Mouse (Mus musculus) cerebellum, postnatal 36 days (tissue): ENCODE data around the gene Clmp.
"Not testable (repeated sequence)": the region's sequence is repeated elsewhere in the genome, so short reads cannot be mapped to it uniquely, and the experiment has no call there.

ENCODE experiments used
- DNase-seq, 2 experiments: peaks; one replicate each; pipeline ENCODE4 v3.0.0; 2021 to 2022; ENCODE audit warnings: mixed read lengths in 2 of 2

The Clmp gene

GRCm38 (mm10) chr9:40780111-40780510, 94.3 kb downstream of the Clmp start:
- no peak for DNase-seq

GRCm38 (mm10) chr9:40780892-40781725, 95.3 kb downstream of the Clmp start:
- DNase-seq: no peak

DNA sequence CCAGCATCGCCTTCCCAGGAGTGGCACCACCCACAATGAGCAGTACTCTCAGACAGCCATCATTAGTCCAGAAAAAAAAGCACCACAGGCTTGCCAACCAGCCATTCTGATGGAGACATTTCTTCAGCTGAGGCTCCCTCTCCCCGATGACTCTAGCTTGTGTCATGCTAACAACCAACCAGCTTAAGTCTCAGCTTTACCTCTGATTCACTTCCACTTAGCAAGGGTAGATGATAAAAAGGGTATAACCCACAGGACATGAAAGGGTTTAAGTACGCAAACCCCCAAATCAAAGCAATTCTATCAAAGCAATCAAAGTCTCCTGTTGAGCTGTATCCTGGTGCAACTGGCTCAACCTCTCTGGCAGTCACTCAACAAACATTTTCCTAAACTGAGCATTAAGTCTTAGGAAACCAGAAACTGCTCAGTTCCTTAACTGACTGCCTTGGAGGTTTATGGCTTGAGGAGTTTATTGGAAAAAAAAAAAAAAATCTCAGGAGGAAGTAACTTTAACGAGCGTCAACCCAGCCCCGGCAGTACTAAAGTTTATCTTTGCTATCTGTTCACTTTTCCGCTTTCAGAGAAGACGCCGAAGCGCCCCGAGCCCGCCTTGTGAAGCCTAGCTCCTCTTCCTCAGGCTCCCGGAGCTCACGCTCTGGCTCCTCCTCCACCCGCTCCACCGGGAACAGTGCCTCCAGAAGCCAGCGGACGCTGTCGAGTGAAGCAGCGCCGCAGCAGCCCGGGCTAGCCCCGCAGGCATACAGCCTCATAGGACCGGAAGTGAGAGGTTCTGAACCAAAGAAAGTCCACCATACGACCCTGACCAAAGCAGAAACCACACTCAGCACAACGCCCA, 96.2 kb downstream of the Clmp start:
- DNase-seq: no peak

DNA sequence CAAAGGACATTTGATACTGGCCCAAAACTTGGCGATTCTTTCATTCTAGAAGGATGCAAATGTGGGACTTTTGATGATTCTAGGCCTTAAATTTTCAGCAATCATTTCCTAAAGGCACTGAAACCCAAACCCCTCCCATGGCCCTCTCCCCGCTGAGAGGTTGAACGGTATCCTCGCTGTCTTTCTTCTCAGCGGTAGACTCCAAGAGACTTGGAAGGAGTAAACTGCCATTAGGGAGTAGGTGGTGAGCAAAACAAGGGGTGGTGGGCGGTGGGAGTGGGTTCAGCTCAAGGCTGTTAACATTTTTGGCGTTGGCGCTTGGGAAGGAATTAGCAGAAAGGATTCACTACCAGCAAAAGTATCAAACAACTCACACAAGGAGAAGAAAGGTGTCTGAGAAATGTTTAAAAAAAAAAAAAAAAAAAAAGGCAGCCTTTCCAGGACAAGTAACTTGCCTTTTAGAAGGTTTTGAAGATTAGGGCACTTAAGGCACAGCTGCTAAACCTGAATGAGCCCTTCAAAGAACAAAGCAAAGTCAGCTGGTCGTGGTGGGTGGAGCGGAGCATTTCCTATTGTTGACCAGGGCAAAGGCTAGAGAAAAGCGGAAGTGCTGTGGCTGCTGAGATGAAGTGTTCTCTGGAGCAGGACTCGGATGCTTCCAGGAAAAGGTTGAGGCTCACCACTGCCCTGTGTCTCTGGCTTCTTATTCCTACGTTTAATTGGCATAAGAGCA, 98.0 kb downstream of the Clmp start:
- no peak for DNase-seq

DNA sequence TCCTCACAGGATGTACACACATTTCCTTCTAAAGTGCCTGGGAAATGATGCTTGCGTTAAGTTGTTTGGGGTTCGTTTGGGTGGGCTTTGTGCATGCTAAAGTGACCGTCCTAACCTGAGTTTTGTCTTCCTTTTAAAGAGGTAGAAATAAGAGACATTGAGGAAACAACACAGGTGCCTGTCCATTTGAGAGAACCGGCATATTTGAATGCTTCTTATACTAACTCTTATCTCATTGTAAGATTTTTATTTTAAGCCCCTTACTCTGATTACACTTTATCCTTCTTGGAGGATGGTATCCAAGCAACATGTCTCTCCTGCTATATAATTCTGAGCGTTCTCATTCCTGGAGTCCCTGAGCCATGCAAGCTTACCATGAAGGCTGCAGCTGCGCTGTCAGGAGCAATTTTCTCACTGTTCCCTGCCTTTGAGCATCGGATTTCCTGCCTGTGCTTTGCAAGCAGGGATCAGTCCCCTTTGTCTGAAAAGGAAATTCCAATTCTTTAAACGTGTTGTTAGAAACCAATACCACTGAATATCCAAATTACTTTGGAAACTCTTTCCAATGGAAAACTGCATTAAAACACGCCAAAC, 98.7 kb downstream of the Clmp start:
- DNase-seq: no peak

GRCm38 (mm10) chr9:40785452-40785851, 99.7 kb downstream of the Clmp start:
- DNase-seq: no peak

DNA sequence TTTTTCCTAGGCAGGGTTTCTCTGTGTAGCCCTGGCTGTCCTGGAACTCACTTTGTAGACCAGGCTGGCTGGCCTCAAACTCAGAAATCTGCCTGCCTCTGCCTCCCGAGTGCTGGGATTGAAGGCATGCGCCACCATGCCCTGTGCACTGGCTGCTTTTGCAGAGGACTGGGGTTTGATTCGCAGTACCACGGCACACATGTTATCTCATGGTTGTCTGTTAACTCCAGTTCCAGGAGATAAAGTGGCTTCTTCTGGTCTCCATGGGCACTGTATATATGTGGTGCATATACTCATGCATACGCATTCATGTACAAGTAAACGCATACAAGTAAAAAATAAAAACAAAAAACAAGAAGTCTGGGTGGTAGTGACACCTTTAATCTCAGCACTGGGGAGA, 101.1 kb downstream of the Clmp start:
- DNase-seq: not testable (repeated sequence)

DNA sequence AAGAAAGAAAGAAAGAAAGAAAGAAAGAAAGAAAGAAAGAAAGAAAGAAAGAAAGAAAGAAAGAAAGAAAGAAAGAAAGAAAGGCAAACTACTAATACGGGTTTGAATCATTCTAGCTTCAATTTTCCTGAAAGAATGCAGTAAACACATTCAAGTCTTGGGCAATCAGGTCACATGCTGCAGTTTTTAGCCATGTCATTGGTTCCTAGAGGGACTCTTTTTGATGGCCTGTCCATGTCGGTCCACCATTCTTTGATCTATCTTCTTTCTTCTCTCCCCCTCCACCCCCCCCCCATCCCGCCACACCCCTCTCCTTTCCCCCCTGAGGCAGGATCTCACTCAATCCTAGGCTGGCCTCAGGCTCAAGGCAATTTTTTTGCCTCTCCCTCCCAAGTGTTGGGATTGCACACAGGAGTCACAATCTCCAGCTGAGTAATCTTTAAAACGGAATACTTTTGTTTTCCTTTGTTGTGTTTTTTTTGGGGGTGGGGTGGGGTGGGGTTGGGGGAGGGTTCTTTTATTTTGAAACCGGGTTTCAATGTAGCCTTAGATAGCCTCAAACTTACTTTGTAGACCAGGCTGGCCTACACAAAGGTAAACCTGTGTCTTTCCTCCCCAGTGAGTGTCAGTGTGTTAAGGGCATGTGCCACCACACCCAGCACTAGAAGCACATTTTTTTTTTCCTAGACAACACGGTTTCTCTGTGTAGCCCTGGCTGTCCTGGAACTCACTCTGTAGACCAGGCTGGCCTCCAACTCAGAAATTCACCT, 106.3 kb downstream of the Clmp start:
- DNase-seq: no peak

DNA sequence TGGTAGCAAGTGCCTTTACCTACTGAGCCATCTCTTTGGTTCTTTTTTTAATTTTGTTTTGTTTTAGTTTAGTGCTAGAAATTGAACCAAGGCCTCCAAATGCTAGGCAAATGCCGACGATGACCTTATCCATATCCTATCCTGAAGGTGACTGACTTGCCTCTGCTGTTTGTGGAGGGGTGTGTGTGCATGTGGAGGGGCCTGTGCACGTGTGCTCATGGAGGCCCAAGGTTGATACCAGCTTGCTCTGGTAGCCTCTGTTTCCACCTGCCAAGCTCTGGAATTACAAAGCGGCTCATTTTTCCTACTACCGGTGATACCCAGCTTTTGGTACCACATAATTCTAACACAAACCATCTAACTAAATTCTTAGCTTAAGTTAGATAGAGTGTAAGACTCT, 107.8 kb downstream of the Clmp start:
- no peak for DNase-seq

DNA sequence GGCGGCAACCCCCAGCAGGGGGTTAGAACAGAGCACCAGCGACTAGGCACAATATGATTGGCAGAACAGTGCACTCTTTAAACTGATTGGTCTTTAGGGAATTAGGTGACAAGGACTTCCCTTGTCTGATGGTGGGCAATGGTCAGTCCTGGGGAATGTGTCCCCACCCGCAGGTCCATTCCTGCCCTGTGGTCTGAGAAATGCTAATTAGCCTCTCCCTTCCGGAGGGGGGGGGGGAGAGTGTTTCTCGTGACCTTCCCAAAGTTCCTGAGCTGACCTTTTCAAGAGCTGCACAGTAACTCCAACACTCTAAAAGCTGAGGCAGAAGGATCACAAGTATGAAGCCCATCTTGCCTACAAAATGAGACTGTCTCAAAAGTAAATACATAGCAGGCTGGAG, 108.5 kb downstream of the Clmp start:
- DNase-seq: no peak

DNA sequence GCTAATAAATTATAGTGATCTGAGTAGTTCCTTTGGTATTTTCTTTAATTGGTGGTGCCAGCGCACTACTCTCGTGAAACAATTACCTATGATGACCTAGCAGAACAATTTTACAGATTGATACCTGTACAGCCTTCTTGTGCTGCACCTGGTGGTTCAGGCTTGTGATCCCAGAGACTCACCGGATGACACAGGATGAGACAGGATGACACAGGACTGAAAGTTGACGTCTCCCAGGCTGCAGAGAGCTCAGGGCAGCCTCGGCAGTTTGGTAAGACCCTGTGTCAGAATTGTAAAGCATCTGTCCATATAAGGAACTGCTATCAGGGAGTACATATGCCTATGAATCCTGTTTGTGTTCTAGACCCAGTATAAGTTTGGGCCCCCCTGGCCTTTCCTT, 109.2 kb downstream of the Clmp start:
- DNase-seq: no peak

GRCm38 (mm10) chr9:40795562-40795961, 109.8 kb downstream of the Clmp start:
- DNase-seq: no peak

GRCm38 (mm10) chr9:40796054-40796453, 110.3 kb downstream of the Clmp start:
- no peak for DNase-seq

GRCm38 (mm10) chr9:40798247-40798960, 112.6 kb downstream of the Clmp start:
- DNase-seq: no peak

DNA sequence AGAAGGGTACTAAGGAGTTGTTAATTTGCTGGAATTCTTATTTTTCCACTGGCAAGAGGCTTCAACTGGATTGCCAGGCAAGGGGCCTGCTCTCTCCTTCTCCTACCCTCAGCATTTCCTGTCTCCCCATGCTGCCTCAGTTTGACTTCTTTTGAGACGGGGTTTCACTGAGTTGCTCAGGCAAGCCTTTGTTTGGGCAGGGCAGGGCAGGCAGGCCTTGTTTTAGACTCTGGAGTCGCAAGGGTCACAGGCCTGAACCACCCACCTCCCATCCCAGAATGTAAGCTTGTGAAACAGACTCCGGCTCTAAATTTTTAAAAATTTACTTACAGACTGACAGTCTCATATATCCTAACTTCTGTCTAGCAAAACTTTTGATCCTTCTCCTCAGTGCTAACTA, 113.3 kb downstream of the Clmp start:
- DNase-seq: no peak

DNA sequence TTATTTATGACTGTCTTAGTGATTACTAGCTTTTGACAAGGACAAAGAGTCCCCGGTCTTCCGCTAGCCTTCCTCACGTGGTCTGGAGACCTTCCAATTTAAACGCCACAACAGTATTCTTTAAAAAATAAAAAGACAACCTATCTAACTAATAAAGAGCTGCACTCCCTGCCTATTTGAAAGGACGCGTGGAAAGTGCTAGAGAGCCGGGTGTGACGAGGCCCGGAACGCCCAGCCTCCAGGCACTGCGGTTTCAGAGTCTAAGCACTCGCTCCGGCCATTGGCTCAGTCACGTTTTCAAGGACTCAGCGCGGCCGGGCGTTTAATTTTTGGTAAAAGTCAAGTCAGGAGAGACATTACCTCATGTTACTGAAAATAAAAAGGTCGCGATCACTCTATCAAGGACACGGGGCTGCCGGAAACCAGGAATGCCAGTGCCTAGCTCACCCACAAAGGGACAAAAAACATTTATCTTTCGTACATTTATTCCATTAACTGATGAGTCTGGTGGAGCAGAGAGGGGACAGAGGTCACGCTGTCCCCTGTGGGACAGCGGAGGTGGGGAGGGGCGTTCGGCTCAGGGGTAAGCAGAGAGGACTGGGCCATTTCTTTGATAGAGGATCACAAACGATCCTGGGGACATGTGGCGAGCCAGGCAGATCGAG, 114.2 kb downstream of the Clmp start:
- DNase-seq: peak; percentile 77 to 80

DNA sequence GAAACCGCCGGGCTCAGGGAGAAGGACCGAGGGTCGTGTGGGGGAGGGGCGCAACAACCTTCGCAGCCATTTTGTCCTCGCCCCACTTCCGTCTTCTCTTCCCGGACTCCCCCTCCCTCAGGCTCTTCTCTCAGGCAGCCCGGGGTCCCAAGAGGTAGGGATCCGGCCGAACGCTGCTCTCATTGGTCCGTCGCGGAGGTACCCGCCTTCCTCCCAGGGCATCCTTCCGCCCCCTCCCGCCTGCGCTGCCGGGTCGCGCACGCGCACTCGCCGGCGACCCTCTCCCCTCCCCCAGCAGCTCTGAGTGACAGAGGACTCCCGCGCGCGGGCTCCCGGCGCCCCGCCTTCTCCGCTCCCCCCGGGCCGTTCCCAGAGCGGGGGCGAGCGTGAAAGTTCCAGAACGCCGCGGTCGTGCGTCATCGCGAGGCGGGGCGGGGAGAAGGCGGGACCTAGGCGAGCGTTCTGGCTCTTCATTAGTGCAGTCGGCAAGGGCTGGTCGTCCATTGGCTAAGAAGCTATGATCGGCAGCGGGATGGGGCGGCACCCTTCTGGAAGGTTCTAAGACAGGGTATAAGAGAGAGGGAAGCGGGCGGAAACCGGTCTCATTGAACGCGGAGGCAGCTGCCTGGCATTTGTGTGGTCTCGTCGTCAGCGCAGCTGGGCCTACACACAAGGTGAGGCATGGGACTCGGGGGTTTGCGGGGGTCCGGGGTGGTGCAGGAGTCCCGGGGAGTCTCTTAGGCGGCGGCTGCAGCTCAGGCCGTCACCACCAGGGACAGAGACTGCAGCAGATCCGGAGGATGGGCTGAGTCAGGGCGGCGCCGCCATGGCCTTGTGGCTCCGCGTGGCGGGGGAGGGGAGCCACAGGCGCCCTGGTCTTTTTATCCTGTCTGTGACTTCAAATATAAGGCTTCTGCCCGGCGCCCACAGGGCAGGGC, 115.2 kb downstream of the Clmp start, which contains the start of gene Hspa8:
Gene Hspa8 (plus strand): TSS at position 310 of the 938 bp plus-strand sequence.
- peak; percentile 99 to 100 for DNase-seq

DNA sequence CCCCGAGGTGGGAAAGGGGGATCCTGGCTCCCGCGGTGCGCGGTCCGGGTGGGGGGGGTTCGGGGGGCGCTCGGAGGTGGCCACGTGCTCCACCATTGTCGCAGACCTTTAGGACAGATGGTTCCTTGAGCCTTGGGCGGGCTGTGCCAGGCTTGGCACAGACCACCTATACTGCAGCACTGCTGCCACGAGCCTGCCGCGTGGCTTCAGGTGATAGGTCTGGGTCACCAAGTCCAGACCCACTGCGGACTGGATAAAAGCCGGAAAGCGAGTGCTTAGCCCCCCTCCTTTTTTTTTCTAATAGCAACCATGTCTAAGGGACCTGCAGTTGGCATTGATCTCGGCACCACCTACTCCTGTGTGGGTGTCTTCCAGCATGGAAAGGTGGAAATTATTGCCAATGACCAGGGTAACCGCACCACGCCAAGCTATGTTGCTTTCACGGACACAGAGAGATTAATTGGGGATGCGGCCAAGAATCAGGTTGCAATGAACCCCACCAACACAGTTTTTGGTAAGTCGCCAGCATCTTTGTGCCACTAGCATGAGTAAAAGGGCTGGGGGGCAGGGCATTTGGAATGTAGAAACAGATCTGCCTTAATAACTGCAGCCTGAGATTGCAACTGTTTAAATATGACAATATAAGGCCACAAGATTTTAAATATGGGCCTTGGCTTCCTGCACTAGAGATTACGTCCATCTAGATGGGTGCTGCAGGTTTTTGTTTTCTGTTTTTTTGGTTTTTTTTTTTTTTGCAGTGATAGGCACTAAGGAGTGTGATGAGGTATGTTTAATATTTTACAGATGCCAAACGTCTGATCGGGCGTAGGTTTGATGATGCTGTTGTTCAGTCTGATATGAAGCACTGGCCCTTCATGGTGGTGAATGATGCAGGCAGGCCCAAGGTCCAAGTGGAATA, 116.1 kb downstream of the Clmp start:
- DNase-seq: peak; percentile 71 to 75
